Comparison of ENCODE assay signal across 8 mouse cellular contexts in the genomic region with DNA sequence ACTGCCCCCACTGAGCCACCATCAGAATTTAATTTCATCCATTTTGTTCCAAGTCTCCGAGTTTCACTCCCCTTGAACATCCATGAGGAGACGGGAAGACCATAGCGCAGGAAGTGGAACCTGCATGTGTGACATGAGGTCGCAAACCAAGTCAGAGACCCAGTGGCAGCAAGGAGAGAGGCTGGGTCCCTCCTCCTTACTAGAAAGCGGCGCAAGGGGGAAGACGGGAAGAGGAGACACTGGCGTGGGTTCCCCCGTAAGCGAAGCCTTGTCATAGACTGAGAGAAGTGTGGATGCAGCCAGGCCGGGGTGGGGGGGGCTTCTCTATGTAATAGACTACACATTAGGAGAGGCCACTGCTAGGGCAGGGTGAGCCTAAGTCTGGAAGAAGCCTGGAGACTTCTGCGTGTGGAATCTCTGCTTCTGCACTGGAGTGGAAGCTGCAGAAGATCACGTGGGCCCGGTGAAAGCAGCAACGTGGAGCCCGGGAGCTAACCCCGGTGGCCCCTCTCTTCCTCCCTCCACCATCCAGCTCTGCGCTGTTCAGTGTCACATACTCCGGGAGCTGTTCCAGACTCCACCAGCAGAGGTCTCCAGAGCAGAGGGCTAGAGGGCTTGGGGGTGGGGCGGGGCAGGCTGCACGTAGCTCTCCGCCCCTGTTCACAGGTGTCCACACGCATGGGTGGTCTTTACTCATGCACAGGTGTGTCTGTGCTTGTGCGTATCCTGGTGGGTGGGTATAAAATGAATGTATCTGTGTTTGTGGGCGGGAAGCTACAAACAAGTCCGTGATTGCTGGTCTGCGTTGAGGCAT.
DNase-seq lines count a peak whose midpoint lies in the region; ATAC-seq and TF ChIP-seq lines count a peak whose summit lies in the region.

No protein-coding gene starts in this region.

- H3K27ac ChIP-seq in forebrain, embryonic 15.5 days (replicated peaks), result no peak overlapping the region
- H3K27ac ChIP-seq in liver, embryonic 16.5 days (ENCODE audit: low read length), result no peak overlapping the region
- H3K27ac ChIP-seq in neural tube, embryonic 13.5 days (replicated peaks), result no peak overlapping the region
- H3K27ac ChIP-seq in stomach, postnatal 0 days (replicated peaks), result peak overlapping the region; percentile 3; the same call in 1 of the 2 replicates

- intact Hi-C loops in heart, postnatal 14 days (cut with DNase I), result loop anchor here (1.0 to 5.0 kb wide), 3 partner anchors 84 to 354 kb away; no protein-coding TSS in a partner anchor

- peaks cover 7% of the 10 kb centered on the region; the same call in 1 of the 2 replicates for H3K4me1 ChIP-seq in forebrain, embryonic 15.5 days
- peaks cover 6% of the 10 kb centered on the region for H3K4me1 ChIP-seq in liver, embryonic 16.5 days (ENCODE audit: control insufficient read depth, low read depth, low read length)
- H3K4me1 ChIP-seq in neural tube, embryonic 13.5 days (replicated peaks), result peaks cover 27% of the 10 kb centered on the region
- peaks cover 4% of the 10 kb centered on the region; the same call in 1 of the 2 replicates for H3K4me1 ChIP-seq in stomach, postnatal 0 days (replicated peaks; ENCODE audit: control insufficient read depth, insufficient read depth)

- DNase-seq in ES-CJ7 (ENCODE audit: low read depth, low spot score), result peak; percentile 86
- peak; percentile 48 for DNase-seq in cerebellum, adult 11 months
- DNase-seq in heart, postnatal 14 days, result peak; percentile 88 to 96
- DNase-seq in kidney, postnatal 4 days, result peak; percentile 97 to 98
- peak; percentile 93 for DNase-seq in stomach, postnatal 0 days (ENCODE audit: low spot score)

- H3K27me3 ChIP-seq in forebrain, embryonic 15.5 days, result no peaks in the 10 kb centered on the region
- no peaks in the 10 kb centered on the region for H3K27me3 ChIP-seq in liver, embryonic 16.5 days (ENCODE audit: control insufficient read depth, insufficient read depth, low read depth, low read length)
- peaks cover 10% of the 10 kb centered on the region for H3K27me3 ChIP-seq in neural tube, embryonic 13.5 days
- no peaks in the 10 kb centered on the region for H3K27me3 ChIP-seq in stomach, postnatal 0 days (ENCODE audit: control insufficient read depth, insufficient read depth, low read length)

- H3K4me2 ChIP-seq in forebrain, embryonic 15.5 days (replicated peaks), result peak overlapping the region; percentile 42
- H3K4me2 ChIP-seq in liver, embryonic 16.5 days (ENCODE audit: low read depth, low read length), result peak overlapping the region; percentile 36
- peak overlapping the region; percentile 39 for H3K4me2 ChIP-seq in neural tube, embryonic 13.5 days
- peak overlapping the region; percentile 40; the same call in 1 of the 2 replicates for H3K4me2 ChIP-seq in stomach, postnatal 0 days (replicated peaks; ENCODE audit: low read depth)

- ATAC-seq in forebrain, embryonic 15.5 days (replicated peaks), result peak; percentile 92
- ATAC-seq in liver, embryonic 16.5 days (ENCODE audit: low read depth), result peak; percentile 65
- ATAC-seq in neural tube, embryonic 13.5 days (ENCODE audit: low read depth), result peak; percentile 77
- peak; percentile 69 for ATAC-seq in stomach, postnatal 0 days (ENCODE audit: low FRiP score, low TSS enrichment)

- 0 out of 2 replicates have a peak overlapping the region, but pooled peaks have one; percentile 19 for H3K4me3 ChIP-seq in forebrain, embryonic 15.5 days
- no peak overlapping the region for H3K4me3 ChIP-seq in liver, embryonic 16.5 days (ENCODE audit: low read depth, low read length)
- no peak overlapping the region for H3K4me3 ChIP-seq in neural tube, embryonic 13.5 days
- H3K4me3 ChIP-seq in stomach, postnatal 0 days (ENCODE audit: low read depth, low read length), result no peak overlapping the region

- H3K36me3 ChIP-seq in forebrain, embryonic 15.5 days, result no peaks in the 10 kb centered on the region
- H3K36me3 ChIP-seq in liver, embryonic 16.5 days (ENCODE audit: control insufficient read depth, insufficient read depth), result no peaks in the 10 kb centered on the region
- H3K36me3 ChIP-seq in neural tube, embryonic 13.5 days, result no peaks in the 10 kb centered on the region
- H3K36me3 ChIP-seq in stomach, postnatal 0 days (ENCODE audit: control insufficient read depth, insufficient read depth, low read length), result no peaks in the 10 kb centered on the region

- peak; percentile 61 for TF ChIP-seq EP300 in stomach, postnatal 0 days (optimal IDR thresholded peaks at IDR 0.05)

- WGBS in forebrain, embryonic 15.5 days, result 24% methylated on average over 27 of the region's 27 CpGs
- 17% methylated on average over 27 of the region's 27 CpGs for WGBS in liver, embryonic 16.5 days (ENCODE audit: insufficient replicate concordance)
- WGBS in neural tube, embryonic 13.5 days, result 20% methylated on average over 27 of the region's 27 CpGs
- 24% methylated on average over 26 of the region's 27 CpGs for WGBS in stomach, postnatal 0 days

- peak; percentile 98 for TF ChIP-seq CTCF in stomach, postnatal 0 days (IDR thresholded peaks at IDR 0.05; ENCODE audit: low read depth)

- no peaks in the 10 kb centered on the region for H3K9me3 ChIP-seq in forebrain, embryonic 15.5 days
- 0 out of 2 replicates have a peak, but pooled peaks cover 2% of the 10 kb centered on the region for H3K9me3 ChIP-seq in liver, embryonic 16.5 days (replicated peaks; ENCODE audit: control insufficient read depth, low read length)
- no peaks in the 10 kb centered on the region for H3K9me3 ChIP-seq in neural tube, embryonic 13.5 days
- no peaks in the 10 kb centered on the region for H3K9me3 ChIP-seq in stomach, postnatal 0 days (ENCODE audit: control insufficient read depth, low read length)

- no peak overlapping the region for H3K9ac ChIP-seq in forebrain, embryonic 15.5 days (replicated peaks)
- H3K9ac ChIP-seq in liver, embryonic 16.5 days (ENCODE audit: low read depth, low read length), result no peak overlapping the region
- peak overlapping the region; percentile 51 for H3K9ac ChIP-seq in neural tube, embryonic 13.5 days
- H3K9ac ChIP-seq in stomach, postnatal 0 days (ENCODE audit: low read length), result no peak overlapping the region
